Mouse (Mus musculus): Measurements from ENCODE around the gene Hmgcs2. TPM values are rescaled to one million over a fixed set of nuclear protein-coding genes. Genes with fewer than 3 reads are reported as not detected.

Gene Hmgcs2
- total RNA-seq, 2 experiments from 2014 or later, result 6.3 to 6.4 TPM

DNA sequence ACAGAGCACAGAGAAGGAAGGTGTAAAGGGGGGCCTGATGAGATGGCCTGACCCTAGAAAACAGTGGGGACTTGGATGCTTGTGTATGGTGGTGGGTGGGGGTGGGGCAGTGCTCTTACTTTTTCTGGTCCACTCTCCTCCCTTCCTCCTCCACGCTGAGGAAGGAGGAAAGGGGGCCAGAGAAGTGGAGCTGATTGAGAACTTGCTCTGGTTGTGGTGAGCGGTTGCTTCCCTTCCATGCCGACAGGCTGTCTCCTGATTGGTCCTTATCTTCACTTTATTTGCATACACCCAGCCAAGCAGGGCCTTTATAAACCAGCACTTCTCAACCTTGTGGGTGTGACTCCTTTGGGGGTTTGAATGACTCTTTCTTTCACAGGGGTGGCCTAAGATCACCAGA is 26.2 kb upstream of the Hmgcs2 start:
- intact Hi-C loops (cut with DNase I), result no loop called here

GRCm38 (mm10) chr3:98254656-98255583 is 25.3 kb upstream of the Hmgcs2 start:
- no peak for TF ChIP-seq CTCF (IDR thresholded peaks at IDR 0.05)
- no peak overlapping the region for H3K4me3 ChIP-seq
- intact Hi-C loops (cut with DNase I), result no loop called here
- no peak overlapping the region for H3K27ac ChIP-seq
- no peak for DNase-seq (ENCODE audit: extremely low spot score in 1 of 2, low spot score in 2 of 2)

More for the DNA sequence above, 26.2 kb upstream of the Hmgcs2 start:
- H3K27ac ChIP-seq, result no peak overlapping the region
- DNase-seq (ENCODE audit: extremely low spot score in 1 of 2, low spot score in 2 of 2), result no peak
- H3K4me3 ChIP-seq, result no peak overlapping the region
- no peak for TF ChIP-seq CTCF (IDR thresholded peaks at IDR 0.05)

- no peak overlapping the region for H3K4me3 ChIP-seq
- no peak for DNase-seq (ENCODE audit: extremely low spot score in 1 of 2, low spot score in 2 of 2)
- intact Hi-C loops (cut with DNase I), result no loop called here
- peak overlapping the region; percentile 24; the same call in 1 of the 2 replicates for H3K27ac ChIP-seq
- no peak for TF ChIP-seq CTCF (IDR thresholded peaks at IDR 0.05)
Observed at GRCm38 (mm10) chr3:98258723-98259122, 21.5 kb upstream of the Hmgcs2 start.

GRCm38 (mm10) chr3:98259271-98259751 is 20.9 kb upstream of the Hmgcs2 start:
- no peak for TF ChIP-seq CTCF (IDR thresholded peaks at IDR 0.05)
- peak; percentile 23 to 54 for DNase-seq (ENCODE audit: extremely low spot score in 1 of 2, low spot score in 2 of 2)
- no peak overlapping the region for H3K4me3 ChIP-seq
- H3K27ac ChIP-seq, result peak overlapping the region; percentile 66
- intact Hi-C loops (cut with DNase I), result no loop called here

DNA sequence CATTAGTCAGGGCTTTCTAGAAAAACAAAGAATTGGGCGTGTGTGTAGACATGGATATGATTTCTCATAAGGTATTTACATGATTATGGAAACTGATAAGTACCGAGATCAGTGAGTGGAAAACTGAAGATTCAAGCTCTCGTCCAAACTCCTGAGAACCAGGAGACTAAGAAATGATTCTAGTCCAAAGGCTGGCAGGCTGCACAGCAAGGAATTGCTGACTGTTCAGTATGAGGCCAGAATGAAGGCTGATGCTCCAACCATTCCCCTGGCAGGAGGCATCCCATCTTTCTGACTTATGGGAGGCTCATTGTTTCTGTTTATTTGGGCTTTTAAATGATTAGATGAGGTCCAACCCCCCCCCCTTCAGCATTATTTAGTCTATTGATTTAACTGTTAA is 19.7 kb upstream of the Hmgcs2 start:
- TF ChIP-seq CTCF (IDR thresholded peaks at IDR 0.05), result no peak
- Histone ChIP-seq H3K27ac (no peak overlapping the region), H3K4me3 (no peak overlapping the region)
- DNase-seq (ENCODE audit: extremely low spot score in 1 of 2, low spot score in 2 of 2), result no peak
- intact Hi-C loops (cut with DNase I), result no loop called here

GRCm38 (mm10) chr3:98261415-98261814 is 18.8 kb upstream of the Hmgcs2 start:
- Histone ChIP-seq H3K4me3 (no peak overlapping the region), H3K27ac (no peak overlapping the region)
- DNase-seq (ENCODE audit: extremely low spot score in 1 of 2, low spot score in 2 of 2), result no peak
- TF ChIP-seq CTCF (IDR thresholded peaks at IDR 0.05), result no peak
- intact Hi-C loops (cut with DNase I), result no loop called here

DNA sequence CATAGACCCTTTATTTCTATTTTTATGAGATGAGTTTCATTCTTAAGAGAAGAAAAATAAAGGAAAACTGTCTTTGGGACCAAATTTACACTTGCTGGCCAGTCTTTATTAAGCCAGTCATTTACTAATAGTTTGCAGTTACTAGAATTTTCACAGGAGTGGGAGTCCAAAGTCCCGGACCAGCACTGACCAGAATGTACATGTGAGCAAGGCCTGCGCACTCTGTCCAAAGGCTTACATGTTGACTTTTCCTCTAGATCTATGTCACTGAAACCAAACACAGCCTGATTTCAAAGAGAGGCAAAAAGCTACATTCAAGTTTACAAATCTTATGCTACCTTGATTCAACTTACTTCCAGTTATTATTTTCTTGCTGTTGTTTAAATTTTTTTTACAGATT is 18.1 kb upstream of the Hmgcs2 start:
- no peak for DNase-seq (ENCODE audit: extremely low spot score in 1 of 2, low spot score in 2 of 2)
- Histone ChIP-seq H3K4me3 (no peak overlapping the region), H3K27ac (no peak overlapping the region)
- intact Hi-C loops (cut with DNase I), result no loop called here
- no peak for TF ChIP-seq CTCF (IDR thresholded peaks at IDR 0.05)

GRCm38 (mm10) chr3:98267249-98267651 is 13.0 kb upstream of the Hmgcs2 start:
- intact Hi-C loops (cut with DNase I), result no loop called here
- DNase-seq (ENCODE audit: extremely low spot score in 1 of 2, low spot score in 2 of 2), result no peak
- TF ChIP-seq CTCF (IDR thresholded peaks at IDR 0.05), result no peak
- H3K4me3 ChIP-seq, result no peak overlapping the region
- peak overlapping the region; percentile 57; the same call in 1 of the 2 replicates for H3K27ac ChIP-seq

DNA sequence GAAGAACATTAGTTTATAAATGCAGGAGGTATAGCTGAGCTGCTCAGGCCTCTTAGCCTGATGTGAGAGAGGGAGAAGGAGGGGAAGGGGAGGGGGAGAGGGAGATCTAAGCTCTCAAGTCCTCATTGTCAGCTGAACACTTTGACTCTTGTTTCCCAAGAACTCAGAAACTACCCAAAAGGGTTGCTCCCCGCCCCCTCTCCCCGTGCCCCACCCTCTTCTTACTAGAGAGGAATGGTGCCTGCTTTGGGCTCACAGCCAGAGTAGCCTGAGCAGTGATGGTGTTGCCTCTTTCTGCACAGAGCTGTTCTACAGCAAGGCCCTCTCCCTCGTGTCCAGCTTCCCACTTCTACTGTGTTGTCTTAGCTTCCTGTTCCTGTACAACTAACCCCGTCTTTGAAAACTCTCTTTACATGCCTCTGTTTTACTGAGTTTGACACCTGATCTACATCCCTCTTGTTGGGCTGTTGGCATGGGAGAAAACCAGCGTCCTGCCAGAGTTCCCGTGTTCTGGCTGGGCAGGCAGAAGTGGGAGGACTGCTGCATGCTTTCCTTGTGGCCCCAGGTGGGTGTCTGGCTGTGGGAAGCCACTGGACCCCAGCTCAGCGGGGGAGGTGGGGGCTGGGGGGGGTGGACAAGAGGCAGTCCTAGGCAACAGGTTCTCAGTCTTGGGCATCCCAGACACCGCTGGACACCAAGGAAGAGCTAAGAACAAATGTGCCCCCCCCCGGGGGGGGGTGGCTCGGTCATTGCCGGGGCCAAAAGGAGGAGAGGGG is 6.4 kb upstream of the Hmgcs2 start:
- TF ChIP-seq CTCF (IDR thresholded peaks at IDR 0.05), result no peak
- DNase-seq (ENCODE audit: extremely low spot score in 1 of 2, low spot score in 2 of 2), result no peak
- intact Hi-C loops (cut with DNase I), result no loop called here
- H3K27ac ChIP-seq, result no peak overlapping the region
- no peak overlapping the region for H3K4me3 ChIP-seq

DNA sequence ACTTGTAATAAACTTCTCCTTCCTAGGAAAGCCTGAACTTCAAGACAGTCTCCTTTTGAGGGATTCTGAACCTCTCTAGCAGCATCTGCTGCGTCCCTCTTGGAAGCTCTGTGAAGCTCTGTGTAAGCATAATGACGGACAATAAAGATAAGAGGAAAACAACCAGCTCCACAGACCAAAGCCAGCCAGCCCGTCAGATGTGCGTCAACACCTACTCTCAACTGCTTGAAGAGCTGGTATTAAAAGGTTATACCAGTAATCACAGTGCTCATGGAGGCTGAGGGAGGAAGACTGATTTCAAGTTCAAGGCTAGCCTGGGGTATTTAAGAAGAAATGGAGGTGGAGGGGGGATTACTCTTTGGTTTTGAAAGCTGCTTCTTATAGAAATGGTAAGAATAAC is 553 bp upstream of the Hmgcs2 start:
- Histone ChIP-seq H3K27ac (no peak overlapping the region), H3K4me3 (no peak overlapping the region)
- no peak for TF ChIP-seq CTCF (IDR thresholded peaks at IDR 0.05)
- intact Hi-C loops (cut with DNase I), result no loop called here
- DNase-seq (ENCODE audit: extremely low spot score in 1 of 2, low spot score in 2 of 2), result no peak

DNA sequence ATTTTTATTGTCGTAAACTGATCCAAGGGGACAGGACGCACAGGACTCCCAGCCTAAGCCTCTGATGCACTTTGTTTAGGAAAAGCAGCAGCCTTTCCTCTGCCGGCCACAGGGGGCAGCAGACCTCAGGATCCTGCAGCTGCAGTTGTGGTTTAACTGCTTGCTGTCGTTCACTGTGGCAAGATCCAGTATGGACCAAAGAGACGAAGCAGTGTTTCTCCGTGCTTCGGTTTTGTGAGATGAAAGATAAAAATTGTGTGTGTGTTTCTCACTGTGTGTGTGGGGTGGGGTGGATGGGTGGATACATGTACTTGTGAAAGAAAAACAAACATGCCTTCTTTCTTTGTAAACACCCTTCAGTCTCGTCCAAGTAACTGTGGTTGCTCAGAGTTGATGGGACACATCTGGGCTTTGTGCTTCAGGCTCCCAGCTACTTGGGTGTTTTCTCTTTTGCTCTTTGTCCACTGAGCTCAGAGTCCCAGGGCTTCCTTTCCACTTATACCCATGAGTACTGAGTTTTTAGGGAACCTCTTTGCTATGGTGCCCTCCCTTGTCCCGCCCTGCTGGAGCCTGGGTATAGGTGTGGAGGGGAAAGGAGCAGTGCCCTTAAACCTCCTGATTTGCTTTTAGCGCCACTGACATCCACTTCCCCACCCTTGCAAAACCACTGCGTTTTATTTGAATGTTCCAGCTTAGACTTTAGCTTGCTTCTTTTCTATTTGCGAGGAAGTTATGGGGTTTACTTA is 871 bp downstream of the Hmgcs2 start:
- DNase-seq (ENCODE audit: extremely low spot score in 1 of 2, low spot score in 2 of 2), result peak; percentile 34 to 52
- H3K27ac ChIP-seq, result no peak overlapping the region; the same call in 1 of the 2 replicates
- TF ChIP-seq CTCF (IDR thresholded peaks at IDR 0.05), result peak; percentile 98
- H3K4me3 ChIP-seq, result peak overlapping the region; percentile 35
- intact Hi-C loops (cut with DNase I), result no loop called here
